Mouse (Mus musculus): Measurements from ENCODE around the gene Rab3gap2.
"Not testable (repeated sequence)": the region's sequence is repeated elsewhere in the genome, so short reads cannot be mapped to it uniquely, and the experiment has no call there.

Rab3gap2 gene

DNA sequence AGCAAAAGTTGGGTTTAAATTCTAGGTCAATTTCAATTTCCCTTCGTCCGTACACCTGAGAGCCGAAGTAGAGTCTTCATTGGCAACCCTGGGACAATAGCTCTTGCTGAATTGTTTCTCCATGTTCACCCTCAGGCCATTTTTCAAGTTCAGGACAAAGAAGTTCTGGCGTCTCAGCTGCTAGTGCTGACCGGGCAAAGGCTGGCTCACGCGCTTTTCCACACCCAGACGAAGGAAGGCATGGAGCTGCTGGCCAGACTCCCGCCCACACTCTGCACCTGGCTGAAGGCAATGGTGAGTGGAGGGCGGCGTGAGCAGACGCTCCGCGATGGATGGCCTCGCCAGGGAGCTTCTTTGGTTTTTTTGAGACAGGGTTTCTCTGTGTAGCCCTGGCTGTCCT, 79.3 kb downstream of the Rab3gap2 start:
- no peak for DNase-seq

DNA sequence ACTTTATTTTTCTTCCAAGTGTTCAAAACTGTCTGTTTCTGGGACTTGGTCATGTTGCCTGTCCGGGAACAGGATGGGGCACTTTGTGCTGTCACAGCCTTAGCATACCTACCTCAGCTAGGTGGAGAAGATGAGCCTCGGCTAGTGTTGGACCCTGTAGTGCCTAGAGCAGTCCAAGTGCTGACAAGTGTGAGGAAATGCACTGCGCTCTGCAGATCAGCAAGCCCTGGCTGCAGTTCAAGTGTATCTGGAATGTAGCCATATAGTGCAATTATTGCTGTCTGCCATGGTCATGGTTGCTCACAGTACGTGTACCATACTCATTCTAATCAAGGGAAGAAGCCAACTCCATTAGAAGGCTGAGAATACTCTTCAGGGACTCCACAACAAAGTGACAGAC, 80.8 kb downstream of the Rab3gap2 start:
- DNase-seq = no peak

DNA sequence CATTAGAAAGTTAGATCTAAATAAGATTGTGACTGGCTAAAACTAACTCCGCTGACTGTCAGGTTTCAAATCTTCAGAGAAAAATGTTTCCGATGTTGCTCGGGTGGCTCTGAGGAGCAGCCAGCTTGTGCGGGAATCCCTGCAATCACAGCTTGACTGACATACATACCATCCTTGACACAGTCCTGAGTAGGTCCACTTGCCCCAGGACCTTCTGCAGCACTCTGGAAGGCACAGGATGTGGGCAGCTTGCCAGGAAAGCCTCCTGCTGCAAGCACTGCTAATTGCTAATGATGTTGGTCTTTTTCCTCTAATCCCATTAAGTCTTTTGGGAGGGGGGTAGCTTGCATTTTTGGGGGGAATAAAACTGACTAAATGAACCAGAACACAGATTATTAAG, 81.3 kb downstream of the Rab3gap2 start:
- DNase-seq = no peak

DNA sequence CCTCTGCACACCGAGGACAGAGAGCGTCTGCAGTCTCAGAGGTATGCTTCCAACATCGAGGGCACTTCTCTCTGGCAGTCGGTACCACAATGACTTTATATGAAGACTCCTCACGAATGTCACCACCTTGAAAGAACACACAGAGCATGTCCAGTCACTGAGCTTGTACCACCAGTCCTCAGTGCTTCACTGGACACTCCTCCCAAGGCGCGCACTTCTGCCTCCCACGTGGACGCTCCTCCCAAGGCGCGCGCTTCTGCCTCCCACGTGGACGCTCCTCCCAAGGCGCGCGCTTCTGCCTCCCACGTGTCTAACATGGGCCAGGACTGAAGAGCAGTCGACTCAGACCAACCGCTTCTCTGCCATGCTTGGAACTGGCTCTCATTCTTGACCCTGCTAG, 83.1 kb downstream of the Rab3gap2 start:
- DNase-seq = no peak

DNA sequence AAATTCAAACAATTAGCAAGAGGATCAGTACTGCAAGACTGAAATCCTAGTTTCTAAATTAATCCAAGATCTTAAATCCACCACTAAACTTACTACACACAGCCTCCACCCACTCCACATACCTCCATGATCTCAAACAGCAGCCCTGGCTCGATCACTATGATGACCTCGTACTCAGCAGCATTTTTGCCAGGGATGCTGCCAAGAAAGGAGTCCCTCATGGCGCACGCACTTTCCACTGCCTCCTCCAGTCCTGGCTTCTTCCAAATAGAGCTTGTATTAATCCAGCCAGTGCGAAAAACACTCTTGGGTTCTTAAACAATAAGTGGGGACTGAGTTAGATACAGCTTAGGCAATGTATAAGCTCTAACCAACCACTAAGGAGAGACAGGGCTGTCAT, 85.3 kb downstream of the Rab3gap2 start:
- no peak for DNase-seq

DNA sequence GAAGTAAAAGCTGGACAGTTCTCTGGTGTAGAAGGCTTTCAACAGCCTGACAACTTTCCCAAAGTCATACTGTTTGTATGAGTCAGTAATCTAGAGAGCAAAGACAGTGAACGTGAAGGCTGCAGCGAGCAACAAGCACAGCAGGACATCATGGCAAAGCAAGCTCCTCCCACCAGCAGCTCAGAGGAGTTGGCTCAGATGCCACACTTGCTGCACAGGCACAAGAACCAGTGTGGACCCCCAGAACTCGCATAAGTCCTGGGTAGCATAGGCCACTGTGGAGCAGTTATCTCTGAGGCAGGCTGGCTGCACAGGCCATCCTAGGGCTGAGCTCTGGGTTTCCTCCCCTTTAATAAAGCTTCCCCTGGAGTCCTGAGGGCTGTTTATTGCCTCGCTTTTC, 87.4 kb downstream of the Rab3gap2 start:
- no peak for DNase-seq

DNA sequence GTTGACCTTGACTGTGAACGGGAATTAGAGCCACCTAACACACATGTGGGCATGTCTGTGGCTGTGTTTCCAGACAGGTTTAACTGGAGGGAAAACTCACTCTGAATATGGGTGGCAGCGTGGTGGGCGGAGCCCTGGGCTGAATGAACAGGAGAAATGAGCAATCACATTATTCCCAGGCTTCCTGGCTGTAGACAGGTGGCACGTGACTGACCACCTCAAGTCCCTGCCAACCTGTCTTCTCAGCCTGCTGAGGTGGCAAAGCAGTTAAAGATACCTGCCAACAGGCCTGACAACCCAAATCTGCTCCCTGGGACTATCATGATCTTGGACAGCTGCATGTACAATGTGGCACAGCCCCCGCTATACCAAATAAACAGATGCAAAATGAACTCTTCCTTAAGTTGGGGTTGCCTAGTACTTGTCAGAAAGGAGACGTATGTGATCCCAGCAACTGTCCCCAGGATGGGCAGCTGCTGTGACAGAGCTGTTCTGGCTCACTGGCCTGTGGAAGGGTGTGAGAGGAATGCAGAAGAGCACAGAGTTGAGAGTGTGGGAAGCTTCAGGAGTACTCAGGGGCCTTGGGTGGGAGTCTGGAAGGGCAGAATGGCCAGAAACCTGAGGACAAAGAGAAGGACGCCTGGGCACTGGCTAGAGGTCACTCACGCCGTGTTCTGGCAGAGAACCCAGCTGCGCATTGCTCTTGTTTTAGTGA, 88.9 kb downstream of the Rab3gap2 start:
- no peak for DNase-seq

DNA sequence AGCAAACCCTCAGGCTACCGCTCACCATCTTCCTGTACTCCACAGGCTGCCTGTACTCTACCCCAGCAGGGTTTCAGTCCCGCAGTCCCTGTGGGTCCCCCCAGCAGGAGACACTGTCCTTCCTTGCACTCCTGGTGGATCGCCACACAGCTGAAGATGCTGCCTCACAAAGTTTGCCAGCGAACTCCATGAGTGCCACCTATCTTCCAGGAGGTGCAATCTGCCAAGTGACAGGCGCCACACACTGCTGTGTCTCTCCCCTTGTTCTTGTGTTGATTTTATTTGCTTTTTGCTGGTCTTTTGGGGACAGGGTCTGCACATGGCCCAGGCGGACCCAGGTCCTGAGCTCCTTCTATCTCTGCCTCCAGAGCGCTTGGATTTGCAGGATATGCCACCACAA, 92.9 kb downstream of the Rab3gap2 start:
- DNase-seq = no peak

DNA sequence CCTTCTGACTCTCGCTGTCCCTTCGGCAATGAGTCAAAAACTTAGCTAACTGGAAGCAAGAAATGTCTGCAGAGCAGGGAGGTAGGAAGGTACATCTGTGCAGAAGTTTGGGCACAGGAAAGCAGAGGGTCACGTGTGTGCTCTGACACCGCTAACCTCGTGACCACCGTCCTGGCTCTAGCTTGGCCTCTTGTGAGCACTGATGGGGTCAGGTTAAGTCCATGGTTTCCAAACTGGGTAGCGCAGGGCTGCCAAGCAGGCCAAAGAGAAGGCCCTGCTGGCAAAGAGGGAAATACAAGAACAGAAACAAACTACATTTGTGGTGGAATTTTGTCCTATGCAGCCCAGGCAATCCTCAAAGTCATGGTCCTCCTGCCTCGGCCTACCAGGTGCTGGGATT, 94.6 kb downstream of the Rab3gap2 start:
- no peak for DNase-seq

DNA sequence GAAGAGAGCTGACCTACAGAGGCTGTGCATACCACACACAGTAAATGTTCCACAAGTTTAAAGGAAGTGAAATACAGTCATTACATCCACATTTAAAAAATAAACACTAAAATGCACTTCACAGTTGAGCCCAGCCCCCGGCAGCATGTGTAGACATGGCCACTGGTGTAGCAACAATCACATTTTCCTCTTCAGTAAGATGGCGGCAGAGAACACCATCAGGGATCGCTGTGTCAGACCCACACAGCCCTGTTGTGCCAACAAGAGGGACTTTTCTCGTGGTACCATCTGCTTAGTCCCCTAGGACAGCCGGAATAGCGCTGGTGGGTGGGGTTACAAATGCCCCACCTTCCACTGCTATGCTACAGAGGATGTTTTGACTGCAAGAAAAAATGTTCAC, 98.9 kb downstream of the Rab3gap2 start:
- no peak for DNase-seq

DNA sequence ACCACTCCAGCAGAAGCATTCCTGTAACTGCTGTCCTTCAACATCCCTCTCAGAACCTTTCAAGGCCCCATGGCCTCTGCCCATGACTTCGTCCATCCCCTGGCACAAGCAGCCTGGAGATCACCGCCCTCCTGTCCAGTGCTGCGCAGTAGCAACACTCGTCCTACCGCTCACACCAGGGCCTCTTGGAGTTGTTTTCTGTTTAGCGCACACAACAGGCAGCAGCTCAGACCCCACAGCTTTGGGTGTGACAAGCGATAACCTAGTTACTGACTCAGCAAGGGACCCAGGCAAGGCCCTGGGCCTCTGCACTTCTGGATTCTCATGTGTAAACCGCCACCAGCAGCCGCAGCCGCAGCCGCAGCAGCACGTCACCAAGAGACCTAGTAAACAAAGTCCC, 102.9 kb downstream of the Rab3gap2 start:
- DNase-seq = no peak

DNA sequence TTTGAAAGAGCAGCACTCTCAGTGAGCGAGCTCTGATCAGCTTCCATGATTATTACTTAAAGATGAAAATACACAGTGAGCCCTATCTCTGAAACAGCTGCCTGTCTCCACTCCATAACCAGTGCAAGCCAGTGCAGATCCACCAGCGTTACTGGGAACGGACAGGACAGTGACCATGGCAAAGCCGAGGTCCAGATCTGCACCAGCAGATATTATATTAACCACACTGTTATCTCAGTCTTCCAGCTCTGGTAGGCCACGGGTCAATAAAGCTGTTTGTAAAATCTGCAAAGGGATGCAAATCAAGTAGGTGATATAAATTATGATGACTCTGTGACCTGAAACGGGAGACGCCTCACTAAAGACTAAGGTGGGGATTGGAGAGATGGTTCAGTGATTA, 103.7 kb downstream of the Rab3gap2 start:
- DNase-seq = no peak

DNA sequence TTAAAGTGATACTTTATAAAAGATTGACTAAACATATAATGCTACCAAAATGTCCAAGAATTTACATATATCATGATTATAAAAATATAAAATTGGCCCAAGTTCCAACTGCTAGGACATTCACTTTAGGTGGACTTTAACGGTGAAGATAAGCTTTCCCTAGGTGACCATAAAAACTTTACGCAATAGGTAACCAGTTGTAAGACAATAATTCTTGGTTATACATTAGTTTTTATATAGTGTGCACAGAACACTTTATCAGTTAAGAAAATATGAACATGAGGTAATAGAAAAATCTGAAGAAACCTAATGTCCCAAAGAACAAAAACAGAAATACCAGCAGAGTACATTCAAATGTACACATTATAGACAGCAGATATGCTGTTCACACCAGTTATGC, 104.4 kb downstream of the Rab3gap2 start:
- no peak for DNase-seq

DNA sequence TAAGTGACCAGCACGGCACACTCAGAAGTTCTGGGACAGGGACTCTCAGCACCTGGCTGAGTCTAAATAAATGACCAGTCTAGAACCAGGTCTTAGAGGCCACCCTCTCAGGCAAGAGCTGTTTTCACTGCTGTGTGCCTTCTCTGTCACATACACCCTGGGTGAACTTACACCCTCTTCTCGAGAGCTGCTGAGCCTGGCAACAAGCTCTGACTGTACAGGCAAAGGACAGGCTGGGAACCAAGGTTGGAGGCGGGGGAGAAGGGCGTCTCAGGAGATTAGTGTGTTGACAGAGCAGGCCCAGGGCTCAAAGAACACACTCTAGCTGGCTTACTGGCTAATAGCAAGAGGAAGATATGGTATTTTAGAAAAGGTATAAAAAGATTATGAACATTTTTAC, 105.0 kb downstream of the Rab3gap2 start:
- no peak for DNase-seq

DNA sequence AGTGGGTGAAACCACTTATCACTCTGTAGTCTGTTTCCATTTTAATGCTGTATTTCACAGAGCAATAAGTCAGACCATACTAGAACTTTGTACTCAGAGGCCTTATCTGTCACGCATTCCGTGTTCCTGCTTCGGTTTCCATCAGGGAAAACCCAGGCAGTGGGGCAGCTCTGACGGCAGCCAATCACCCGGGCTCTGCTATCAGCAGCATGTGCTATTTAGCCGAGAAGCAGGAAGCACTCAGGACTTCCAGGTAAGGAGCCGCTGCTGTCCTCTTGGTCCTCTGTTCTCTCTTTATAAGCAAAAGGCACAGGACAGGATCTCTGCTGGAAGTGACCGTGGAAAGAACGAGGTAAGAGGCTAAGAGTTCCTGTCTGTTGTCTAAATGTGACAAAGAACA, 108.0 kb downstream of the Rab3gap2 start:
- DNase-seq = no peak

DNA sequence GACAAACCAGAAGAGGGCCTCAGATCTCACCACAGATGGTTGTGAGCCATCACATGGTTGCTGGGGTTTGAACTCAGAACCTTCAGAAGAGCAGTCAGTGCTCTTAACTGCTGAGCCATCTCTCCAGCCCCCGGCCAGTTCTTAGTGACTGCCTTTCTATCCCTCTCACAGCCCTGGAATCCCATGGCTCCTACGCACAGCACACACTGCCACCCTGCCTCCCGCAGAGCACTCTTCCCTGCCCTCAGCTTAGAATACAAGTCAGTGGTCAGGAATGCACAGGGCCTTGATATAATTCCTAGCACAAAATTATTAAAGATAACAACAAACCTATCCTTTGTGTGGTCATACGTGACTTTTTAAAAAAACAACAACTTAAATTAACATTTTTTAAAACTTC, 110.6 kb downstream of the Rab3gap2 start:
- no peak for DNase-seq

DNA sequence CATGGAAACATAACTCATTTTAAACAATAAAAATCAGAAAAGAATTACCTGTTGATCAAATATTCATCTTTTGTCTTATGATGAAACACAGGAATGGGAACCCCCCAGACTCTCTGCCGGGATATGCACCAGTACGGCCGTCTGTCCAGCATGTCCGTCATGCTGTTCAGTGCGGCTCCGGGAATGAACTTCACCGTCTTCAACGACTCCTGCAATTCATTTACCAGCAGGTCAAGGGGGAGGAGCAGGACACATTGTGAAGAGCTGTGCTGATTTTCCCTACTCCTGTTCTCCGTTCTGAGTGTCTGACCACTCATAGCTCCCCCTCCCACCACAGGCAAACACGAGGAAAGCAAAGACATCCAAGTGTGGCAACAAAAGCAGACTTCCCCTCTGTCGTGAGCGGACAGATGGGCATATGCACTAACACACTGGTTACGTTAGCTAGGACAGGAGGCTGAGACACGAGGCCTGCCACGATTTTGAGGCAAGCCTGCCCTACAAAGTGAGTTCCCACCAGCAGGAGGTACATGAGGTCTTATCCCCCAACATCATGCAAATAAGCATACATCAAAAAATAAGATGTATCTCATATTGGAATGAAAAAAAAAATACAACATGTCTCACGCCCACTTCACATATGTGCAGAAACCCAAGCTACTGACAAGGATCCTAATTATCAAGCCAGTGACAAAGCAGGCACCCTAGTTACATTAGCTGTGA, 112.1 kb downstream of the Rab3gap2 start:
- DNase-seq = no peak

DNA sequence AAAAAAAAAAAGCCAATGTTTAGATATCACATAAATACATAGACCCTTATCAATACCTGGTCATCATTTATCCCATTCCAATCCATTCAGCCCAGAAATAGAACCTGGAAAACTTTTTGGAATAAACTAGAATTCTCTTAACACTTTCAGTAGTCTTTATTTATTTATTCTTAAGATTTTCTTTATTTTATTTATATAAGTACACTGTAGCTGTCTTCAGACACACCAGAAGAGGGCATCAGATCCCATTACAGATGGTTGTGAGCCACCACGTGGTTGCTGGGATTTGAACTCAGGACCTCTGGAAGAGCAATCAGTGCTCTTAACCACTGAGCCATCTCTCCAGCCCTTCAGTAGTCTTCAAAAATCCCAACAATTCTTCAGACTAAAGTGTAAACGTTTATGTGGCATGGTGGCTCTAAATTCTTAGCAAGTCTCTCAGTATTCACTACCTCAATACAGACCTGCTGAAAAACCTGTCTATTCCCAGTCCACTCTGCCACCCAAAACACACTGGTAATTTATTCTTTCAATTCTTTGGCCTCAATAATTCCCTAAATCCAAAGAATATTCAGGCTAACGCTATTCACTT, 123.9 kb downstream of the Rab3gap2 start:
- DNase-seq = not testable (repeated sequence)

DNA sequence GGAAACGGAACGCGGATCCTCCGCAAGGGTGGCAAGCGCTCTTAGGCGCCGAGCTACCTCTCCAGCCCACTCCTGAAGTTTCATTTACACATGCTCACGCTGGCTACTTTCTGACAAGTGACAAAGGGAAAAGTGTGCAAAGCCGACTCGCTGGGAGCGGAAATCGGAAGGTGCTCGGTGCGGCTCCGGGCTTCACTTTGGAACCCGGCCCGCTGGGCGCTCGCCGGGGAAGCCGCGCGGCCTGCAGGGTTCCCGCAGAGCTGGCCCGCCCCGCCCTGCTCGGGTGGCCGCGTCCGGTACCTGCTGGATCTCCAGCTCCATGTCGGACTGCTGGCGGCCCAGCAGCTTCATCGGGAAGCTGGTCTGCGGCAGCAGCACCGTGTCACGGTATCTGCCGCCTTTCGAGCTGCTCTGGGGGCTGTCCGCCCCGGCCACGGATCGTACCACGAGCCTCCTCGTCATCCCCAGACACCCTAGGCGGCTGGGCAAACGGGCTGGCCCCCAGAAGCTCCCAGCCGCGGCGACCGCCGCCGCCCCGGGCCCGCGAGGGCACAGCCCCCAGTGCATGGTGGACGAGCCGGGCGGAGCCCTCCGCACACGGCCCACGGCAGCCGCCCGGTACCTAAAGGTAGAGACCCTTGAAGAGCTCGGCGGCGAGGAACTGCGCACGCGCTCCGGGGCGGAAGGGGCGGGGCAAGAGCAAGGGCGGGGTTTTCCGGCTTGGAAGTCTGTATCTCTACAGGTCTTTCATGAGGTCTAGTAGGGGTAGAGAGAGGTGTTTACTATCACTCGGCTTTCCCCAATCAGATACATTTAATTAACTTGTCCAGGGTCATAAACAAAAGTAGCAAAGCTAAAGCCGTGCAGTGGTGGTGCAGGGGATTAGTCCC, 125.0 kb downstream of the Rab3gap2 start, which contains the start of gene Iars2:
Gene Iars2, minus strand, starts transcription at position 676 of the 890 bp plus-strand sequence.
- peak; percentile 89 for DNase-seq

DNA sequence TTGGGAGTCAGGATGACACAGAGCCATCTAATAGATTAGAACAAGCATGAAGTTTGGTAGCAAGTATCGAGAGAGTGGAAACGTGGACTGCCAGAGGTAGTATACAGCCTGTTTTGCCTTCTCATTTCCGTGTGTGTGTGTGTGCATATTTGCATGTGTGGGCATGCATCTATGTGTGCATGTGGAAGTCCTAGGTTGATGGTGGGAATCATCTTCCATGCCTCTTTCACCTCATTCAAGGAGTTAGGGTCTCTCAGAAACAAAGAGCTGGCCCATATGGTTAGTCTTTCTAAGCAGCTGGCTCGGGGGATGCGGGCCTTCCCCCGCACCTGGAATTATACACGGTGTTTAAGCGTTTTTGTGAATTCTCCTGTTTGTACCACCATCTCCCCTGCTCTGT, 125.9 kb downstream of the Rab3gap2 start:
- no peak for DNase-seq

DNA sequence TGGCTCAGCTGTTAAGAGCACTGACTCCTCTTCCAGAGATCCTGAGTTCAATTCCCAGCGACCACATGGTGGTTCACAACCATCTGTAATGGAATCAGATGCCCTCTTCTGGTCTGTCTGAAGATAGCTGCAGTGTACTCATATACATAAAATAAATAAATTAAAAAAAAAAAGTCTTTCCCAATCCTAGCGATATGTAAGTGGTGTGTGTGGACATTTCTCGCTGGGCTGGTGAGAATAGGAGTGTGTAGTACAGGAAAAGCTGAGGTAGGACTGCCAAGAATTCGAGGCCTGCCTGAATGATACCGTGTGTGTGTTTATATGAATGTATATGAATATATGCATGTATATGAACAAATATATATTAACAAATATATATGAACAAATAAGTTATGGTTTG, 127.4 kb downstream of the Rab3gap2 start:
- no peak for DNase-seq

DNA sequence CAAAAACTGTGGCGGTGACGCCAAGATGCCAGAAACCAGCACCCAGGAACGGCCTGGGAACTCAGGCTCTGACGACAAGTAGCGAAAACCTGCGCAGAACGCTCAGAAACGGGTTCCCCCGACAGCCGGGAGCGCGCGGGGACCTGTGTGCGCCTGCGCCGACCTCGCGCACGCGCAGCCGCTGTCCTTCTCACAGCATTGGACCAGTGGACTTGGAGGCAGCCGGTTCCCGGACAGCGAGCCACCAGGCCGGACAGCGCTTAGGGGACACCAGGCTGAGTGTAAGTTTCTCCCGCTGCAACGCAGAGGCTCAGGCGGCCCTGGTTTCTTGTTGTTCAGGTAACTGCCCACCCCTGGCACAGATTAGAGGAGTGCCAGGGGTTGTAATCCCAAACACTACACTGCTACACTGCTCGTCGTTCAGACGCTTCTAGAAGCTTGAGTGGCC, 128.1 kb downstream of the Rab3gap2 start, which contains the start of gene Bpnt1:
Gene Bpnt1, plus strand, starts transcription at position 167 of the 448 bp plus-strand sequence.
- peak; percentile 64 to 71 for DNase-seq

DNA sequence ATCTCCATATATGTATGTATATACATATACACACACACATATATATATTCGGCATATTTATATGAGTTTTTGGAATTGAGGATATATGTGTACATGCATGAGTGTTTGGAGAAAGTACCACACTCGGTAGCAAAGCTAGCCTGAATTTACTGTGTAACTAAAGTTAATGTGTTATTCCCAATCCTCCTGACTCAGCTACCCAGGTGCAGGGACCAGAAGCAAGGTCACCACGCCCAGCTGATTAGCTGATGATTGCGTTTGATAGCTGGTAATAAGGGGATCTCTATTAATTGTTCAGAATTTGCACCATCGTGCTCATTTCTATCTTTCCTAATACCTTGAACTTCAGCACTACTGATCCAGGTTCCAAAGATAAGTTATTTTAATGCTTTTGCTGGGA, 129.7 kb downstream of the Rab3gap2 start:
- no peak for DNase-seq

Measured in thymus, adult 18-20 months (tissue).